Mouse (Mus musculus) retina, postnatal 7 days (tissue): Measurements from ENCODE around the gene Fgfr3.

Experiments used
- DNase-seq: peaks from one replicate; pipeline ENCODE4 v3.0.0-alpha.2; 2012; ENCODE audit warnings: low read depth, low spot score

Gene Fgfr3

GRCm38 (mm10) chr5:33721541-33722265, at the start of gene Fgfr3:
Gene Fgfr3, plus strand, starts transcription at chr5:33721674.
- peak; percentile 24 for DNase-seq

GRCm38 (mm10) chr5:33674439-33674838, 47.0 kb upstream of the Fgfr3 start:
- DNase-seq = no peak

GRCm38 (mm10) chr5:33675964-33676363, 45.5 kb upstream of the Fgfr3 start:
- no peak for DNase-seq

GRCm38 (mm10) chr5:33678244-33678643, 43.2 kb upstream of the Fgfr3 start:
- DNase-seq = no peak

- no peak for DNase-seq
Measured at GRCm38 (mm10) chr5:33681044-33681443, 40.4 kb upstream of the Fgfr3 start.

- no peak for DNase-seq
Measured at GRCm38 (mm10) chr5:33681611-33682388, 39.7 kb upstream of the Fgfr3 start.

- no peak for DNase-seq
Measured at GRCm38 (mm10) chr5:33682963-33683362, 38.5 kb upstream of the Fgfr3 start.

- peak; percentile 51 for DNase-seq
Measured at GRCm38 (mm10) chr5:33683897-33684652, 37.4 kb upstream of the Fgfr3 start.

- no peak for DNase-seq
Measured at GRCm38 (mm10) chr5:33684932-33685331, 36.5 kb upstream of the Fgfr3 start.

GRCm38 (mm10) chr5:33687142-33687541, 34.3 kb upstream of the Fgfr3 start:
- no peak for DNase-seq

GRCm38 (mm10) chr5:33688278-33689220, 32.9 kb upstream of the Fgfr3 start:
- no peak for DNase-seq

GRCm38 (mm10) chr5:33689221-33689844, 32.1 kb upstream of the Fgfr3 start:
- no peak for DNase-seq

- no peak for DNase-seq
Measured at GRCm38 (mm10) chr5:33689852-33690645, 31.4 kb upstream of the Fgfr3 start.

GRCm38 (mm10) chr5:33692393-33692792, 29.1 kb upstream of the Fgfr3 start:
- no peak for DNase-seq

- DNase-seq = no peak
Measured at GRCm38 (mm10) chr5:33694461-33694847, 27.0 kb upstream of the Fgfr3 start.

GRCm38 (mm10) chr5:33694848-33695717, 26.4 kb upstream of the Fgfr3 start:
- DNase-seq = peak; percentile 86

GRCm38 (mm10) chr5:33695718-33696121, 25.8 kb upstream of the Fgfr3 start:
- no peak for DNase-seq

GRCm38 (mm10) chr5:33696430-33696829, 25.0 kb upstream of the Fgfr3 start:
- no peak for DNase-seq

- DNase-seq = no peak
Measured at GRCm38 (mm10) chr5:33697534-33697933, 23.9 kb upstream of the Fgfr3 start.
